Mouse (Mus musculus) hindbrain, postnatal 0 days (tissue): Measurements from ENCODE around the gene Drd5. TPM values are rescaled to one million over a fixed set of nuclear protein-coding genes. Genes with fewer than 3 reads are reported as not detected.

Experiments
- ATAC-seq: fragments of 200-750 bp; cut with Nextera tagmentation; 2 replicates; pipeline ENCODE4 v1.8.0; 2017; ENCODE audit warnings: mild to moderate bottlenecking, moderate TSS enrichment, moderate library complexity
- DNase-seq: peaks from one replicate; pipeline ENCODE4 v3.0.0-alpha.2; 2015; ENCODE audit warnings: low spot score
- H3K27ac ChIP-seq: fragments of 300-500 bp; sonication (generic); 2 replicates; pipeline ENCODE4 v1.5.1; 2014; ENCODE audit warnings: mild to moderate bottlenecking
- H3K27me3 ChIP-seq: fragments of 300-500 bp; sonication (generic); 2 replicates; pipeline ENCODE4 v1.6.1; 2014; ENCODE audit warnings: low read length, mixed read lengths; ENCODE audit not compliant: insufficient read depth
- H3K36me3 ChIP-seq: fragments of 300-500 bp; sonication (generic); 2 replicates; pipeline ENCODE4 v1.6.1; 2014; ENCODE audit warnings: low read length, mixed read lengths; ENCODE audit not compliant: insufficient read depth
- H3K4me1 ChIP-seq: fragments of 300-500 bp; sonication (generic); 2 replicates; pipeline ENCODE4 v1.6.1; 2014; ENCODE audit warnings: antibody characterized with exemption, low read length, mixed read lengths; ENCODE audit not compliant: insufficient read depth
- H3K4me2 ChIP-seq: fragments of 300-500 bp; sonication (generic); 2 replicates; pipeline ENCODE4 v1.6.1; 2014; ENCODE audit warnings: low read depth, mild to moderate bottlenecking, low read length, moderate library complexity, mixed read lengths
- H3K4me3 ChIP-seq: fragments of 300-500 bp; sonication (generic); 2 replicates; pipeline ENCODE4 v1.5.1; 2014; ENCODE audit warnings: low read length
- H3K9ac ChIP-seq: fragments of 300-500 bp; sonication (generic); replicated peaks from 2 replicates; pipeline ENCODE4 v1.6.1; 2014; ENCODE audit warnings: mild to moderate bottlenecking, low read length, moderate library complexity, mixed read lengths
- H3K9me3 ChIP-seq: fragments of 300-500 bp; sonication (generic); 2 replicates; pipeline ENCODE4 v1.6.1; 2016; ENCODE audit warnings: low read length, mixed read lengths
- CTCF ChIP-seq: IDR thresholded peaks from 2 replicates; pipeline ENCODE4 v1.5.1; 2016; ENCODE audit warnings: antibody characterized with exemption, control low read depth, low read depth
- WGBS: fragments of 180-500 bp; shearing (Covaris S2); extraction: QIAGEN DNeasy Blood & Tissue Kit; methylation state at CpG from one replicate; pipeline ENCODE4 v1.1.7; 2014; 5-methylcytosine and 5-hydroxymethylcytosine counted together
- polyA plus RNA-seq: library from polyadenylated mRNA; unstranded; fragments of >200 nt; fragmentation: Nextera tagmentation; extraction: Ambion mirVana; gene quantifications from 2 replicates; pipeline ENCODE4 v1.2.1, GENCODE M21; 2015
- total RNA-seq: library from RNA; depleted of rRNA; stranded (reverse); fragments of >200 nt; gene quantifications from 2 replicates; pipeline ENCODE4 v1.2.3, GENCODE M21; 2014

Gene Drd5
- total and polyA plus RNA-seq, 2 experiments from 2014 or later, result 2.0 to 2.8 TPM

DNA sequence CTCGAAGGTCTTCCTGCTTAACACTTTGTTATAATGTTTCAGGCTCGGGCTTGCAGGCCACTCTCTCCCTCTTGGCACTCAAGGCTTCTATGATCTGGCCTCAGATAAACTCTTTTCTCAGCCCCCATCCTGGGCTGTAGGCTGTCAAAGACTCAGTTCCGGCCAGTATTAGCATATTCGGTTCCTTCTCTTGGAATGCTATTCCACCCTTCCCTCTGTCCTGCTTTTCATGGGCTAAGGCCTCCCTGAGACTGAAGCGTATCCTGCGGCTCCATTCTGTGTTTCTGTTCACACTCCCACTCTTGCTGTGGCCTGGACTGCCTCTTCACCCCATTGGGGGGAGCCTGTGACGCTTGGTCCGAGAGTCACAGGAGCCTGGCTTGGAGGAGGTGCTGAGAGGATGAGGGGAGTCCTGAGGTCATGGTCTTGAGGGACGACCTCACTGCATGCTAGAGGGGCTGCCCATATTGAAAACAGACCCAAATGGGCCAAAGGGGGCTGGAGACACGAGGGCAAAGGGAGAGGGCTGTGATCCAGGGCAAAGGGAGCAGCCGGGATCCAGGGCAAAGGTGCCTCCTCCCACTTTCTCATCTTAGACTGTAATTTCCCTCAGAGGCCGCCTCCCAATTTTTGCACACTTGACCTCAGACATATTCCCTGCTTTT lies 41.1 kb upstream of the Drd5 start:
- Histone ChIP-seq H3K27me3 (peaks cover 46% of the 10 kb centered on the region), H3K36me3 (no peaks in the 10 kb centered on the region), H3K9me3 (no peaks in the 10 kb centered on the region), H3K27ac (no peak overlapping the region), H3K4me3 (peak overlapping the region; percentile 32), H3K4me1 (peaks cover 11% of the 10 kb centered on the region; the same call in 1 of the 2 replicates), H3K9ac (no peak overlapping the region), H3K4me2 (peak overlapping the region; percentile 58)
- ATAC-seq (no peak), DNase-seq (no peak)
- WGBS, result 24% methylated on average over 12 of the region's 12 CpGs
- no peak for TF ChIP-seq CTCF

DNA sequence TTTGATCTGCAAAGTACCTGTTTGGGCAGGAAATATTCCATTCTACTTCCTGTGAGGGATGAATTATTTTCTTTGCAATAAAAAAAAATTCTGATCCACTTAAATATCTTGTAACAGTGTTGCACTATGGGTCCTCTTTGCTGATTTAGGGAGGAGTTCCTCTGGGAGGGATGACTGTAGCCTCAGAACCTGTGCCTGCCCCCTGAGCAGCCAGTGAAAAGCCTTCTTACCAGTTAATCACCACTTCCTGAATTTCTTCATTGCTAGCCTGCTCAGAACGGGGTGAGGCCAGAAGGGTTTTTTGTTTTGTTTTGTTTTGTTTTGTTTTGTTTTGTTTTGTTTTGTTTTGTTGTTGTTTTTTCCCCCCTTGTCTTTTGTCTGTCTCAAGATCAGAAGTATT lies 39.1 kb upstream of the Drd5 start:
- no peak for ATAC-seq
- WGBS, result 53% methylated on average over 1 of the region's 1 CpGs

GRCm38 (mm10) chr5:38285724-38286123 lies 33.4 kb upstream of the Drd5 start:
- WGBS, result 74% methylated on average over 9 of the region's 9 CpGs
- no peaks in the 10 kb centered on the region for H3K9me3 ChIP-seq
- no peaks in the 10 kb centered on the region for H3K36me3 ChIP-seq
- TF ChIP-seq CTCF, result no peak
- no peak overlapping the region for H3K9ac ChIP-seq
- ATAC-seq (no peak), DNase-seq (no peak)
- H3K27ac ChIP-seq, result no peak overlapping the region
- no peaks in the 10 kb centered on the region for H3K4me1 ChIP-seq
- no peak overlapping the region for H3K4me2 ChIP-seq
- H3K4me3 ChIP-seq, result no peak overlapping the region
- H3K27me3 ChIP-seq, result no peaks in the 10 kb centered on the region

More for the DNA sequence above, 39.1 kb upstream of the Drd5 start:
- Histone ChIP-seq H3K27ac (no peak overlapping the region), H3K4me1 (peaks cover 11% of the 10 kb centered on the region; the same call in 1 of the 2 replicates), H3K4me2 (no peak overlapping the region), H3K27me3 (peaks cover 38% of the 10 kb centered on the region), H3K9me3 (no peaks in the 10 kb centered on the region), H3K36me3 (no peaks in the 10 kb centered on the region), H3K4me3 (no peak overlapping the region), H3K9ac (no peak overlapping the region)
- no peak for DNase-seq
- no peak for TF ChIP-seq CTCF

DNA sequence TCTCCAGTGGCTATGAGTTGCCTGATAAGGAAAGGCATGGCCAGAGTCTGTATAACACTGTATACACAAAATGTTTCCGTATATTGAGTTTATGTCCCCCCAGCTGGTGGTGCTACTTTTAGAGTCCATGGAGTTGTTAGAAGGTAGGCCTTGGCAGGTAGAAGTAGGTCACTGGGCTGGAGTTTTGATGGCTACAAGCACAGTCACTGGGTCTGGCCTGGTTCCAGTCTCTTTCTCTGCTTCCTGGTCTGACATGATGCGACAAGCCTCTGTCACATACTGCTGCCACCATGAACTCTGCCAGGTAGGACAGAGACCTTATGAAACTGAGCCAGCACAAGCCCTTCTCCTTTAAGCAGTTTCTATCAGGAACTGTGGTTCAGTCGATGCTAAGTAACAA lies 30.7 kb upstream of the Drd5 start:
- no peak overlapping the region for H3K4me3 ChIP-seq
- H3K4me1 ChIP-seq, result no peaks in the 10 kb centered on the region
- ATAC-seq, result no peak
- no peak overlapping the region for H3K27ac ChIP-seq
- no peak for TF ChIP-seq CTCF
- H3K9me3 ChIP-seq, result no peaks in the 10 kb centered on the region
- H3K36me3 ChIP-seq, result no peaks in the 10 kb centered on the region
- H3K9ac ChIP-seq, result no peak overlapping the region
- H3K27me3 ChIP-seq, result no peaks in the 10 kb centered on the region
- H3K4me2 ChIP-seq, result no peak overlapping the region
- DNase-seq, result no peak
- WGBS, result 89% methylated on average over 3 of the region's 3 CpGs

DNA sequence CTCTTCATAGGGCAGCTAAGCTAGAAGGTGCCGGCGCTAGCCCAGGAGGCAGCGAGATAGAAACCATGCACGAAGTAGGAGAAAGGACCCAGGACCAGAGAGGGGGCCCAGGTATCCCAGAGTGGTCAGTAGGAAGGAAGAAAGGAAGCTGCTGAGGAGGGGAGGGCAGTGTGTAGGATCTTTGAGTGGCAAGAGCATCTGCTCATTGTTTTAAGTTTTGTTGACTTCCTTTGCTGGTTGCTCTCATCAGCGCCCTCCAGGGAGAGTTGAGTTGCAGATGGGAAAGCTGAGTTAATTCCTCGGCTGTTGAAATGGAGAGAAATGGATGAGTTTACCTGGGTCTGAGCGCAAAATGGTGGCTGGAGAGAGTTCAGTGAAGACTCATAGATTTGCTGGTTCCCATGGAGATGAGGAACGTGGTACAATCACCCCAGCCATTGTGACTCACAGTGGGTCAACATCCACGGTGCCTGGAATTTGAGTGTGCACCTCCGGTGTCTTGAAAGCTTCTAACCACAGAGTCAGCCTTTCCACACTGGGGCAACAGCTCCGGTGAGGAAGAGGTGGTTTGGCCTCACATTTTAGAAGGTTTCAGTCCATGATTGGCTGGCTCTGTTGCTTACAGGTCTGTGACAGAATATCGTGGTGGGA lies 17.3 kb upstream of the Drd5 start:
- 86% methylated on average over 12 of the region's 12 CpGs for WGBS
- Histone ChIP-seq H3K9ac (no peak overlapping the region), H3K36me3 (no peaks in the 10 kb centered on the region), H3K4me1 (no peaks in the 10 kb centered on the region), H3K27ac (no peak overlapping the region), H3K4me3 (no peak overlapping the region), H3K4me2 (no peak overlapping the region), H3K9me3 (no peaks in the 10 kb centered on the region), H3K27me3 (no peaks in the 10 kb centered on the region)
- DNase-seq (no peak), ATAC-seq (no peak)
- no peak for TF ChIP-seq CTCF

GRCm38 (mm10) chr5:38302651-38303050 lies 16.5 kb upstream of the Drd5 start:
- Histone ChIP-seq H3K4me3 (no peak overlapping the region), H3K9ac (no peak overlapping the region), H3K4me1 (no peaks in the 10 kb centered on the region), H3K9me3 (no peaks in the 10 kb centered on the region), H3K36me3 (no peaks in the 10 kb centered on the region), H3K27ac (no peak overlapping the region), H3K27me3 (no peaks in the 10 kb centered on the region), H3K4me2 (no peak overlapping the region)
- DNase-seq (no peak), ATAC-seq (no peak)
- no peak for TF ChIP-seq CTCF
- WGBS, result 18% methylated on average over 12 of the region's 12 CpGs

DNA sequence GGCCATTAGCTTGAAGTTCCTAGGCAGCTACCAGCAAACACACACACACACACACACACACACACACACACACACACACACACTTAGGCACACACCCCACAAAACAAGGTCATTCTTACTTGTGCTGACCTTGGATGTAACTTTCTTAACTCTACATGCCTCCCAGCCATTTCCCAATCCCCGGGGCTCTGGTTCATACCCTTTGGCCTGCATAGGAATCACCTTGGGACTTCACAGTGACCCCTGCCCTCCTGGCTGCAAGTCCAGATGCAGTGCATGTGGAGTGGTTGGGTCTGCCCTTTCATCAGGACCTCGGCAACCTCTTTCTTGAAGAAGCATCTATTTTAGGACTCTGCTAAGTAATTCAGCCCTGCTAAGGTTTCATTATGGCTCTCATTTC lies 13.9 kb upstream of the Drd5 start:
- 87% methylated on average over 2 of the region's 2 CpGs for WGBS

More for the DNA sequence above, 13.9 kb upstream of the Drd5 start:
- Histone ChIP-seq H3K9ac (no peak overlapping the region), H3K27me3 (0 out of 2 replicates have a peak, but pooled peaks cover 6% of the 10 kb centered on the region), H3K27ac (no peak overlapping the region), H3K4me1 (no peaks in the 10 kb centered on the region), H3K9me3 (no peaks in the 10 kb centered on the region), H3K36me3 (no peaks in the 10 kb centered on the region), H3K4me3 (no peak overlapping the region), H3K4me2 (no peak overlapping the region)
- ATAC-seq (no peak), DNase-seq (no peak)
- no peak for TF ChIP-seq CTCF
